In genomic region chr9:37030347-37031213, GRCm38 (mm10) we compare ENCODE assay signal across 9 mouse cellular contexts.
DNase-seq lines count a peak whose midpoint lies in the region; ATAC-seq lines count a peak whose summit lies in the region.
"Had no signal": no experiment of that assay in that cellular context is flagged by ENCODE, and none has a peak within 500 bp of the region (broad histone marks: within the 10 kb centered on the region; RNA-seq: fewer than 3 reads in every experiment).

No protein-coding gene starts in this region.

- peak overlapping the region; percentile 22; the same call in 1 of the 2 replicates for H3K27ac ChIP-seq in heart, embryonic 11.5 days (ENCODE audit: low read depth, low read length)
- H3K27ac ChIP-seq in hindbrain, embryonic 14.5 days = peak overlapping the region; percentile 11

- H3K27me3 ChIP-seq in heart, embryonic 11.5 days (ENCODE audit: control insufficient read depth, insufficient read depth, low read length) = no peaks in the 10 kb centered on the region
- no peaks in the 10 kb centered on the region for H3K27me3 ChIP-seq in hindbrain, embryonic 14.5 days (ENCODE audit: control insufficient read depth, insufficient read depth, low read length)

- H3K36me3 ChIP-seq in heart, embryonic 11.5 days (ENCODE audit: control insufficient read depth, insufficient read depth, low read length) = no peaks in the 10 kb centered on the region
- H3K36me3 ChIP-seq in hindbrain, embryonic 14.5 days (replicated peaks; ENCODE audit: control insufficient read depth, insufficient read depth) = no peaks in the 10 kb centered on the region

- DNase-seq in heart, postnatal 25 days (ENCODE audit: low spot score) = no peak
- peak; percentile 73 for DNase-seq in embryo, embryonic 11.5 days (ENCODE audit: low read depth, low spot score)
- no peak for DNase-seq in hindbrain, embryonic 14.5 days (ENCODE audit: low spot score)
- DNase-seq in neural tube, embryonic 10.5 days (ENCODE audit: extremely low spot score, low spot score) = peak; percentile 72
- no peak for DNase-seq in frontal cortex, postnatal 10 days (ENCODE audit: low spot score in 2 of 2)
- no peak for DNase-seq in left cerebral cortex, adult 8-10 months (ENCODE audit: low spot score in 2 of 2)
- no peak for DNase-seq in left cerebral cortex, postnatal 14 days (ENCODE audit: low spot score in 2 of 2)
- DNase-seq: lung, postnatal 10 days had no signal

- no peak; the same call in 1 of the 2 replicates for ATAC-seq in heart, embryonic 11.5 days (replicated peaks; ENCODE audit: insufficient number of reproducible peaks, low FRiP score, low TSS enrichment)
- 0 out of 2 replicates have a peak, but pooled peaks have one; percentile 15 for ATAC-seq in hindbrain, embryonic 14.5 days (ENCODE audit: low FRiP score)

- H3K4me2 ChIP-seq in heart, embryonic 11.5 days = no peak overlapping the region
- H3K4me2 ChIP-seq in hindbrain, embryonic 14.5 days (replicated peaks) = no peak overlapping the region

- WGBS in heart, embryonic 11.5 days (ENCODE audit: insufficient replicate concordance) = 18% methylated on average over 9 of the region's 9 CpGs
- WGBS in hindbrain, embryonic 14.5 days = 31% methylated on average over 9 of the region's 9 CpGs

- peaks cover 15% of the 10 kb centered on the region for H3K4me1 ChIP-seq in heart, embryonic 11.5 days (ENCODE audit: control insufficient read depth, insufficient read depth, low read length)
- H3K4me1 ChIP-seq in hindbrain, embryonic 14.5 days (replicated peaks; ENCODE audit: control insufficient read depth, insufficient read depth, low read length) = peaks cover 41% of the 10 kb centered on the region

- H3K4me3 ChIP-seq in heart, embryonic 11.5 days (ENCODE audit: low read depth, low read length) = no peak overlapping the region
- no peak overlapping the region for H3K4me3 ChIP-seq in hindbrain, embryonic 14.5 days (replicated peaks; ENCODE audit: low read length)

- 0 out of 2 replicates have a peak overlapping the region, but pooled peaks have one; percentile 7 for H3K9ac ChIP-seq in heart, embryonic 11.5 days (ENCODE audit: low read depth, low read length)
- peak overlapping the region; percentile 8; the same call in 1 of the 2 replicates for H3K9ac ChIP-seq in hindbrain, embryonic 14.5 days

- no peaks in the 10 kb centered on the region for H3K9me3 ChIP-seq in heart, embryonic 11.5 days (replicated peaks; ENCODE audit: control insufficient read depth, low read length)
- H3K9me3 ChIP-seq in hindbrain, embryonic 14.5 days (ENCODE audit: control insufficient read depth, low read length) = no peaks in the 10 kb centered on the region

- intact Hi-C loops in heart, postnatal 25 days (cut with DNase I) = no loop called here
- intact Hi-C loops in left cerebral cortex, postnatal 14 days (cut with DNase I) = loop anchor here (5.0 to 10.0 kb wide), 2 partner anchors 58 to 114 kb away; partner anchors contain the start of gene Pknox2

Comparison
In these comparisons a context has a peak if more than half of its experiments do, and no peak if none do; other contexts are left out.
1. DNase-seq: peak in embryo, embryonic 11.5 days (single experiment) and neural tube, embryonic 10.5 days (single experiment); none in heart, postnatal 25 days (single experiment), hindbrain, embryonic 14.5 days (single experiment), frontal cortex, postnatal 10 days (0 of 2), left cerebral cortex, adult 8-10 months (0 of 2) and left cerebral cortex, postnatal 14 days (0 of 2).